Mouse (Mus musculus) small intestine, adult 2 months (tissue): ENCODE results near the gene Cplane1. TPM values are rescaled to one million over a fixed set of nuclear protein-coding genes. Genes with fewer than 3 reads are reported as not detected.
"Not testable (repeated sequence)": the region's sequence is repeated elsewhere in the genome, so short reads cannot be mapped to it uniquely, and the experiment has no call there.

Experiments used
- H3K27ac ChIP-seq: fragments of 200-500 bp; 2 replicates; pipeline ENCODE4 v1.5.1; 2012; ENCODE audit warnings: low read depth, low read length, control low read depth, inconsistent platforms; ENCODE audit not compliant: insufficient read depth
- H3K27me3 ChIP-seq: fragments of 200-500 bp; 2 replicates; pipeline ENCODE4 v1.6.1; 2012; ENCODE audit warnings: mild to moderate bottlenecking, moderate library complexity, low read length, inconsistent platforms; ENCODE audit not compliant: control insufficient read depth, insufficient read depth
- H3K36me3 ChIP-seq: fragments of 200-500 bp; 2 replicates; pipeline ENCODE4 v1.6.1; 2012; ENCODE audit warnings: mild to moderate bottlenecking, low read length, control low read depth, inconsistent platforms; ENCODE audit not compliant: control insufficient read depth, insufficient read depth
- H3K4me1 ChIP-seq: fragments of 200-500 bp; 2 replicates; pipeline ENCODE4 v1.6.1; 2012; ENCODE audit warnings: low read length, inconsistent platforms, mixed read lengths; ENCODE audit not compliant: control insufficient read depth, insufficient read depth, insufficient read length
- H3K4me3 ChIP-seq: fragments of 200-500 bp; 2 replicates; pipeline ENCODE4 v1.5.1; 2012; ENCODE audit warnings: low read depth, mild to moderate bottlenecking, control low read depth, inconsistent platforms, low read length, moderate library complexity
- CTCF ChIP-seq: fragments of 200-500 bp; IDR thresholded peaks from 2 replicates; pipeline ENCODE4 v1.5.1; 2012; ENCODE audit warnings: low read depth, mild to moderate bottlenecking, control low read depth, inconsistent platforms, low read length, moderate library complexity, mixed read lengths; ENCODE audit not compliant: insufficient replicate concordance, insufficient read length; ENCODE audit errors: extremely low read depth
- POLR2A ChIP-seq: fragments of 200-500 bp; IDR thresholded peaks from 2 replicates; pipeline ENCODE4 v1.6.1; 2012; ENCODE audit warnings: low read depth, mild to moderate bottlenecking, control low read depth, inconsistent platforms, low read length, moderate library complexity
- WGBS: fragments of 180-500 bp; shearing (Covaris S2); methylation state at CpG from one replicate; pipeline ENCODE4 v1.1.7; 2018; 5-methylcytosine and 5-hydroxymethylcytosine counted together
- polyA plus RNA-seq: library from polyadenylated mRNA; depleted of rRNA; stranded (reverse); fragments of >200 nt; gene quantifications from 2 replicates; pipeline ENCODE4 v1.2.3, GENCODE M21; 2012

The Cplane1 gene
- polyA plus RNA-seq, 1 experiment = 0.48 TPM

DNA sequence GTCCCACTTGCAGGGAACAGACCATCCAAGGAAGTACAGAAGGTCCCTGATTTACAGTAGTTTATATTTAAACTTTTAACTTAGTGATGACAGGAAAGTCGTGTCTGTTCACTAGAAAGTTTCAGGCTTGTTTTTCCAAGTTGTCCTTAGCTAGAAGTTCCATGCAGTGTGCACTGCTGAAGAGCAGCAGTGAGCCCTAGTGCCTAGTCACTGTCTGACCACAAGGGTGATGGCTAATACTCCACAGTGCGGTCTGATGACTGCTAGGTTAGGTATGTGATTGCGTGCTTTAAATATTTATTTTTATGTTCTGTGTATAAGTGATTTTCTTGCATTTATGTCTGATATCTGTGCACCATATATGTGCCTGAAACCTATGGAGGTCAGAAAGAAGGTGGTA, 21.5 kb downstream of the Cplane1 start:
- no peaks in the 10 kb centered on the region for H3K4me1 ChIP-seq
- TF ChIP-seq POLR2A (no peak), CTCF (no peak)
- H3K27me3 ChIP-seq = no peaks in the 10 kb centered on the region
- H3K4me3 ChIP-seq = no peak overlapping the region
- H3K36me3 ChIP-seq = 0 out of 2 replicates have a peak, but pooled peaks cover 3% of the 10 kb centered on the region
- H3K27ac ChIP-seq = no peak overlapping the region
- 89% methylated on average over 3 of the region's 3 CpGs for WGBS

DNA sequence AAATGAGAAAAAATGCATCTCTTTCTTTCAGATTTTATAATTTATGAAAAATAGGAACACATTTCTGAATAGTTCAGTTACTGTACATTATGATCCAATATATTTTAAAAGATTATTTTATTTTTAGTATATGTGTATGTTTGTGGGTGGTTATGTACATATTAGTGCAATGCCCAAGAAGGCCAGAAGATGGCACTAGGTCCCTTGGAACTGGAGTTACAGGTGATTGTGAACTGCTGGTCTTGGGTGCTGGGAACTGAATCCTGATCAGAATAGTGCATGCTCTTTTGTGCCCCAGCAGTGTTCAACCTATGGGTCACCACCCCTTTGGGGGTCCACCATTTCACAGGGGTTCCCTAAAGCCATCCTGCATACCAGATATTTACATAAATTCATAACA, 31.4 kb downstream of the Cplane1 start:
- Histone ChIP-seq H3K4me1 (no peaks in the 10 kb centered on the region), H3K27me3 (no peaks in the 10 kb centered on the region), H3K4me3 (no peak overlapping the region), H3K36me3 (no peaks in the 10 kb centered on the region), H3K27ac (no peak overlapping the region)
- TF ChIP-seq POLR2A (no peak), CTCF (no peak)

DNA sequence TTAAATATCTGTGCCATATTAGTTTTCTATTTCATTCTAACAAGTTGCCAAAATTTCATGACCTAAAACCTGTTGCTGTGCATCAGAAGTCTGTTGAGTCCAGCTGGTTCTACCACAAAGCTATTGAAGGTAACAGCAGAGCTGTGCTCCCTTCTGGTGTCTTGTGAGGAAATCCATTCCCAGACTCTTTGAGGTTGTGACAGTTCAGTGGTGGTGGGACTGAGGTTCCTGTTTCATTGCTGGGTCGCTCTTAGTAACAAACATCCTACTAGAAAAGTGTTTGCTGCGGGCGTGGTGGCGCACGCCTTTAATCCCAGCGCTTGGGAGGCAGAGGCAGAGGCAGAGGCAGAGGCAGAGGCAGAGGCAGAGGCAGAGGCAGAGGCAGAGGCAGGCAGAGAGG, 39.5 kb downstream of the Cplane1 start:
- H3K27me3 ChIP-seq = no peaks in the 10 kb centered on the region
- no peak for TF ChIP-seq POLR2A
- TF ChIP-seq CTCF = no peak
- no peaks in the 10 kb centered on the region for H3K4me1 ChIP-seq
- H3K36me3 ChIP-seq = peaks cover 3% of the 10 kb centered on the region
- no peak overlapping the region for H3K4me3 ChIP-seq
- H3K27ac ChIP-seq = no peak overlapping the region
- 81% methylated on average over 6 of the region's 6 CpGs for WGBS

DNA sequence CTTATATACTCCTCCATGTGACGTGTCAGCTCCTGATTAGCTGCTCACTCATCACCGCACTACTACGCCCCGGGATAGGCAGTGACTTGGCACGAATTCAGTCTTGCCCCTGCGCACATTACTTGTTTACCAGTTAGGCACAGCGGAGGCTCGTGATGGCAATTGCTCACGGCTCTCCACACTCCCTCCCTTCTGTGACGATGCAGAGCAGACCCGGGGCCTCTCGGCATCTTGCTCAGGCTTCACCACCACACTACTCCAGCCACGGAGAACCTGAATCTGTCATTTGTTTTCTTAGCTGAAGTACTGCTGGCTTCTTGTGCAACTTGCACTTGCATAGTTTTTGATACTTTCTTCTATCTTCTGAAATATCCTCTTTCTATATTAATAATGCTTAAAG, 45.9 kb downstream of the Cplane1 start:
- TF ChIP-seq CTCF (no peak), POLR2A (no peak)
- Histone ChIP-seq H3K27ac (no peak overlapping the region), H3K27me3 (no peaks in the 10 kb centered on the region), H3K4me3 (no peak overlapping the region), H3K36me3 (peaks cover 5% of the 10 kb centered on the region), H3K4me1 (no peaks in the 10 kb centered on the region)
- 92% methylated on average over 13 of the region's 13 CpGs for WGBS

DNA sequence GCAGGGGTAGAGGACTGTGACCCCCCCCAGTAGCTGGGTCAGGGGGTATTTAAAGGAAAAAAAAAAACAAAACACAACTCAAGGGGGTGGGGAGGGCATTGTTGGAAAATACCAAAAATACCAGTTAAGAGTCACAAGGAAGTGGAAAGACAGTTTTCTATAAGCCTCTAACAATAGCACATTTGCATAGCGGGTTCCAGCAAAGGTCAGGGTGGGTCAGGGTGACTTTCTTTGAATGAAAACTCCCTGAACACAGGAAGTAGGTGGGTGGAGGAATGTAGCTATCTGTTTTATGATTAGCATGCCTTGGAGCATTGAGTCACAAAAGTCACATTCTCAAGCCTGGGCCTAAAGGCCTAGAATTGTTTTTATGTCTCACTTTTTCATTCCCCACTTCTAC, 65.3 kb downstream of the Cplane1 start:
- not testable (repeated sequence) for H3K4me1 ChIP-seq, H3K36me3 ChIP-seq, H3K27me3 ChIP-seq, H3K4me3 ChIP-seq, H3K27ac ChIP-seq
- 88% methylated on average over 1 of the region's 1 CpGs for WGBS

DNA sequence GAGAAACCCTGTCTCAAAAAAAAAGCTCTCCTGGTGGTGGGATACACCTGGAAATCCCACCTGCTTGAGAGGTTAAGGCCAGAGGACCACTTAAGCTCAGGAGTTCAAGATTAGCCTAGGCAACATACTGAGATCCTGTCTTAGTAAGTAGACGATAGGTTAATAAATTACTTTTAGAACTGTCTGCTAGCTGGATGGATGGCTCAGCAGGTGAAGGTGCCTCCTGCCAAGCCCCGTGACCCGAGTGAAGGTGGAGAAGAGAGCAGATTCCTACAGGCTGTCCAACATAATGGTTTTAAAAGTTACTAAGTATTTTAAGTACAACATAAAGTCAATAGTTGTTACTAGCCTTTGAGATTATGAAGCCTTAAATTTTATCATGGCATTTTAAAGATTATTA, 97.0 kb downstream of the Cplane1 start:
- Histone ChIP-seq H3K27ac (no peak overlapping the region), H3K4me1 (no peaks in the 10 kb centered on the region), H3K4me3 (no peak overlapping the region), H3K36me3 (no peaks in the 10 kb centered on the region; the same call in 1 of the 2 replicates), H3K27me3 (no peaks in the 10 kb centered on the region)
- 43% methylated on average over 3 of the region's 3 CpGs for WGBS
- TF ChIP-seq CTCF = no peak
- no peak for TF ChIP-seq POLR2A

DNA sequence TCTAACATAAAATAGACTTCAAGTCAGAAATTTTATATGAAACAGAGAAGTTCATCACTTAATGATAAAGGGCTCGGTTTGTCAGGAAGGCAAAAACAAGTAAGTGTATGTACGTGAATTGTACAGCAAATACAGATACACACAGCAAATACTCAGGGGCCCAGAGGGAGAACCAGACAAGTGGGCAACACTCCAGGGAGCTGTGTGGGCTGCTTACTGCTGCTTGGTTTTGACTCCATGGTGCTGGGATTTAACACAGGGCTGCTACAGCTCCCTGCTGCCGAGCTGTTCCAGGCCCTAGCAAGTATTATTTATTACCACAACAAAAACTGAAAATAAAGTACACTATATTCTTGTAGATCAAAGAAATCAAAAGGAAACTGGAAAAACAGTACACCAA, 98.3 kb downstream of the Cplane1 start:
- Histone ChIP-seq H3K4me3 (no peak overlapping the region), H3K27ac (no peak overlapping the region), H3K36me3 (no peaks in the 10 kb centered on the region; the same call in 1 of the 2 replicates), H3K27me3 (no peaks in the 10 kb centered on the region), H3K4me1 (no peaks in the 10 kb centered on the region)
- TF ChIP-seq CTCF (no peak), POLR2A (no peak)
- 90% methylated on average over 3 of the region's 3 CpGs for WGBS

GRCm38 (mm10) chr15:8268231-8268630, 99.3 kb downstream of the Cplane1 start:
- H3K4me1 ChIP-seq = no peaks in the 10 kb centered on the region
- TF ChIP-seq POLR2A = no peak
- no peak for TF ChIP-seq CTCF
- no peak overlapping the region for H3K4me3 ChIP-seq
- no peaks in the 10 kb centered on the region; the same call in 1 of the 2 replicates for H3K36me3 ChIP-seq
- H3K27ac ChIP-seq = no peak overlapping the region
- no peaks in the 10 kb centered on the region for H3K27me3 ChIP-seq
- 63% methylated on average over 8 of the region's 8 CpGs for WGBS
